Mouse (Mus musculus) lung, postnatal 36 days (tissue): ENCODE measurements around the gene Xkr7.

Source experiments
- DNase-seq: peaks from one replicate; pipeline ENCODE4 v3.0.0; 2022; ENCODE audit warnings: mixed read lengths

Xkr7 gene

GRCm38 (mm10) chr2:153074651-153075050 lies 43.0 kb downstream of the Xkr7 start:
- no peak for DNase-seq

- DNase-seq: no peak
These were observed 44.3 kb downstream of the Xkr7 start for GRCm38 (mm10) chr2:153075961-153076360.

- DNase-seq: peak; percentile 94
These were observed 49.3 kb downstream of the Xkr7 start for GRCm38 (mm10) chr2:153080841-153081523.

GRCm38 (mm10) chr2:153081866-153082265 lies 50.2 kb downstream of the Xkr7 start:
- no peak for DNase-seq

GRCm38 (mm10) chr2:153083275-153083674 lies 51.6 kb downstream of the Xkr7 start:
- DNase-seq: peak; percentile 36

- DNase-seq: no peak
These were observed 52.2 kb downstream of the Xkr7 start for GRCm38 (mm10) chr2:153083824-153084223.

GRCm38 (mm10) chr2:153084261-153084976 lies 52.8 kb downstream of the Xkr7 start:
- DNase-seq: peak; percentile 65

- DNase-seq: no peak
These were observed 53.9 kb downstream of the Xkr7 start for GRCm38 (mm10) chr2:153085556-153085955.

- no peak for DNase-seq
These were observed 54.5 kb downstream of the Xkr7 start for GRCm38 (mm10) chr2:153086166-153086565.

GRCm38 (mm10) chr2:153087091-153087490 lies 55.4 kb downstream of the Xkr7 start:
- no peak for DNase-seq

- no peak for DNase-seq
These were observed 57.7 kb downstream of the Xkr7 start for GRCm38 (mm10) chr2:153089316-153089715.

GRCm38 (mm10) chr2:153090551-153091165 lies 59.0 kb downstream of the Xkr7 start:
- peak; percentile 89 for DNase-seq
